Mouse (Mus musculus) embryonic facial prominence, embryonic 11.5 days (tissue): ENCODE results near the gene 4933436I01Rik. TPM values are rescaled to one million over a fixed set of nuclear protein-coding genes. Genes with fewer than 3 reads are reported as not detected.

Experiments
- ATAC-seq: fragments of 200-750 bp; cut with Nextera tagmentation; replicated peaks from 2 replicates; pipeline ENCODE4 v1.8.0; 2017; ENCODE audit warnings: low read depth; ENCODE audit not compliant: insufficient number of reproducible peaks, low FRiP score, low TSS enrichment
- DNase-seq: peaks from one replicate; pipeline ENCODE4 v3.0.0-alpha.2; 2015; ENCODE audit warnings: low spot score
- H3K27ac ChIP-seq: fragments of 300-500 bp; sonication (generic); replicated peaks from 2 replicates; pipeline ENCODE4 v1.5.1; 2014; ENCODE audit warnings: mild to moderate bottlenecking, low read depth, low read length, control low read depth
- H3K27me3 ChIP-seq: fragments of 300-500 bp; sonication (generic); 2 replicates; pipeline ENCODE4 v1.6.1; 2014; ENCODE audit warnings: mild to moderate bottlenecking, low read length, moderate library complexity, mixed read lengths; ENCODE audit not compliant: control insufficient read depth, insufficient read depth
- H3K36me3 ChIP-seq: fragments of 300-500 bp; sonication (generic); replicated peaks from 2 replicates; pipeline ENCODE4 v1.6.1; 2014; ENCODE audit warnings: low read depth, mild to moderate bottlenecking, low read length, moderate library complexity, mixed read lengths; ENCODE audit not compliant: control insufficient read depth, insufficient read depth
- H3K4me1 ChIP-seq: fragments of 300-500 bp; sonication (generic); 2 replicates; pipeline ENCODE4 v1.6.1; 2014; ENCODE audit warnings: low read length, mixed read lengths; ENCODE audit not compliant: control insufficient read depth, insufficient read depth
- H3K4me2 ChIP-seq: fragments of 300-500 bp; sonication (generic); 2 replicates; pipeline ENCODE4 v1.6.1; 2014; ENCODE audit warnings: low read depth, mild to moderate bottlenecking, control low read depth, low read length, moderate library complexity
- H3K4me3 ChIP-seq: fragments of 300-500 bp; sonication (generic); 2 replicates; pipeline ENCODE4 v1.5.1; 2014; ENCODE audit warnings: low read depth, low read length, control low read depth
- H3K9ac ChIP-seq: fragments of 300-500 bp; sonication (generic); replicated peaks from 2 replicates; pipeline ENCODE4 v1.6.1; 2014; ENCODE audit warnings: mild to moderate bottlenecking, control low read depth, low read length
- H3K9me3 ChIP-seq: fragments of 300-500 bp; sonication (generic); replicated peaks from 2 replicates; pipeline ENCODE4 v1.6.1; 2016; ENCODE audit warnings: mild to moderate bottlenecking, low read length, inconsistent platforms, mixed read lengths; ENCODE audit not compliant: control insufficient read depth
- WGBS: fragments of 180-500 bp; shearing (Covaris S2); extraction: QIAGEN DNeasy Blood & Tissue Kit; methylation state at CpG from one replicate; pipeline ENCODE4 v1.1.7; 2014; 5-methylcytosine and 5-hydroxymethylcytosine counted together
- polyA plus RNA-seq: library from polyadenylated mRNA; unstranded; fragments of >200 nt; fragmentation: Nextera tagmentation; extraction: Ambion mirVana; gene quantifications from 2 replicates; pipeline ENCODE4 v1.2.1, GENCODE M21; 2014

4933436I01Rik gene
- polyA plus RNA-seq, result not detected in 2 replicates

DNA sequence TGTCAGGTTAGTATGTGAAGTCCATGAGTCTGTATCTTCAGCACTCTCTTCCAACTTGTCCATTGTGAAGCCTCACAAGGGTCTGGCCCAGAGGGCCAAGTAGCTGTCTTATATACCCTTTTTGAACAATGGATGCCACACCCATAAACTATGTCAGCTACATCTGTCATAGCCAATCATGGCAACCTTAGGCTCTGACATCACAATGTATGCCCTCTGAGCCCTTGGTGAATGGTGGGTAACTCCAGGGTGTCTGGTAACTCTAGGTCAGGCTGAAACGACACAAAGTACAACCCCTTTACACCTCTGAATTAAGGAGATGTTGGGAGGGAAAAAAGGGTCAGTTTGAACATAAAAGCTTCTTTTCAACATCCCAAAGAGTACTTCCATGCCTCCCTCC is at the start of gene 4933436I01Rik:
TSS of gene 4933436I01Rik (minus strand) at position 101 of the 400 bp plus-strand sequence.
- Histone ChIP-seq H3K9ac (no peak within 1 kb of the TSS), H3K27ac (no peak within 1 kb of the TSS), H3K27me3 (no peaks in the 10 kb centered on the region), H3K4me1 (no peaks in the 10 kb centered on the region), H3K9me3 (no peaks in the 10 kb centered on the region), H3K36me3 (no peaks in the 10 kb centered on the region), H3K4me3 (no peak within 1 kb of the TSS), H3K4me2 (no peak within 1 kb of the TSS)
- ATAC-seq (no peak), DNase-seq (no peak)
- WGBS, result 56% methylated on average over 1 of the region's 1 CpGs

DNA sequence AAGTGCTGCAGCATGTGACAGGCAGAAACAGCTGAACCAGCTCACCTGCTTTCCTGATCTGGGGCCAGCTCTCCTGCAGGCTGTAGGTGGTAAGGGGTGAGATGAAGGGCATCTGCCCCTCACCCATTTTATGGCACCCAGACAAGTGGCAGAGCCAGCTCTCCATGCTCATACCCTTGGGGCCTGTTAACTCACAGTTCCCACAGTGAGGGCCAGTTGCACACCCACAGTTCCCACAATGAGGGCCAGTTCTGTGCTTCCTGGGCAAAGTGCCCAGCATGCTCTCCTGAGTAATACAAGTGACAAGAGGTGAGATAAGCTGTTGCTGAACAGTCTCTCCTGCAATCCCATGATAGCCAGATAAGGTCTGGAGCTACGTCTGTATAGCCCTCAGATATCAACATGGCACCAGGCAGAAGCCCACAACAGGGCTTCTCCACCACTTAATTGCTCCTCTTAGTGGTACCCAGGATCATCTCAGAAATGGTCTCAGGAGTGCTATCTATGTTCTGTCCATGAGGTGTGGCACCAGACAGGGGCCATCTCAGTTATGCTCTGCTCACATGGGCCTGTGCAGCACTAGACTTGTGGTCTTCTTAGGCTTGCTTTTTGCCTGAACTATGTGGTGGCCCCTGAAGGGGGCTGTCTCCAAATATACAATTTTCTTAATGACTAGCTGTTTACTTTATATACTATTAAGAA is 3.7 kb upstream of the 4933436I01Rik start:
- 62% methylated on average over 1 of the region's 1 CpGs for WGBS
- H3K27me3 ChIP-seq, result no peaks in the 10 kb centered on the region
- DNase-seq (no peak), ATAC-seq (no peak)
- no peaks in the 10 kb centered on the region for H3K9me3 ChIP-seq
- H3K4me3 ChIP-seq, result no peak overlapping the region
- no peak overlapping the region for H3K9ac ChIP-seq
- no peaks in the 10 kb centered on the region for H3K36me3 ChIP-seq
- no peak overlapping the region for H3K4me2 ChIP-seq
- no peaks in the 10 kb centered on the region for H3K4me1 ChIP-seq
- no peak overlapping the region for H3K27ac ChIP-seq

DNA sequence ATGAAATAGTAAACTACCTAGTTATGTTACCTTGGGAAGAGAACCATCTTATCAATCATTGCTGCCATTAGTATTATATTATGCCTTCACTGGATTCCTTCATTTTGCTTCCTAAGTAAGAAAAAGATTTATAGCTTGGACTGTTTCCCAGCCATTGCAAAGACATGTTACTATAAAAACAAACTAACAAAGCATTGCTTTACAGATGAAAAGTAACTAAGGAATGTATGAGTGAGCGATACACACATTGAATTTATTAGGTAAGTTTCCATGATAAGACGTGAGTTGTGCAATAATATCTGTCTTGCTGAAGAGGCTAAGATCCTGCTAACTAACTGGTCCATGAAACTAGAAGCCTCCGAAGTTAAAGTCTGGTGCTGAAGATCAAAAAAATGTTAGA is 37.8 kb downstream of the 4933436I01Rik start:
- Histone ChIP-seq H3K9me3 (no peaks in the 10 kb centered on the region), H3K9ac (no peak overlapping the region), H3K4me1 (no peaks in the 10 kb centered on the region), H3K4me2 (no peak overlapping the region), H3K4me3 (no peak overlapping the region), H3K27me3 (no peaks in the 10 kb centered on the region), H3K27ac (no peak overlapping the region), H3K36me3 (no peaks in the 10 kb centered on the region)
- ATAC-seq (no peak), DNase-seq (no peak)
- WGBS, result 82% methylated on average over 3 of the region's 3 CpGs

Other genes with a start within 250 kb of the 4933436I01Rik start
- gene Gm1140, start 227.9 kb downstream of the 4933436I01Rik start, polyA plus RNA-seq, result not detected in 2 replicates
- gene Gm14692, start 225.8 kb downstream of the 4933436I01Rik start, polyA plus RNA-seq, result not detected in 2 replicates